Mouse (Mus musculus): ENCODE data around the gene Prkcz. TPM values are rescaled to one million over a fixed set of nuclear protein-coding genes. Genes with fewer than 3 reads are reported as not detected.

Prkcz gene
- polyA plus RNA-seq, 1 experiment from 2014 or later = 97.1 TPM

DNA sequence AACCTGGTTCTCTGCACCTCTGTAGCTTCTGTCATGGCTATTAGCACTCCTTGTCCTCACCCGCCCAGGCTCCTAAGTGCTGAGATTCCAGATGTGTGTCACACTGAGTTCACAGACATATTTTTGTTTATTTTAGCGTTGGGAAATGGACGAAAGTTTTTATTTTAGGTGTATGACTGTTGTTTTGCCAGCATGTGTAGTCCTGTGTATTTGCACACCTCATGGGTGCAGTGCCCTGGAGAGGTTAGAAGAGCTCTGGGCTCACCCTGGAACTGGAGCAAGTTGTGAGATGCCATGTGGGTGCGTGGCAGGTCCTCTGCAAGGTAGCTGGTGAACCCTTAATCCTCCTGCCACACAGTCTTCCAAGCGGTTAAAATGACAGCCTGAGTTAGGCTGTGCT is 1.3 kb upstream of the Prkcz start:
- Histone ChIP-seq H3K9me3 (replicated peaks; ENCODE audit: control insufficient read depth, low read length, poor library complexity, severe bottlenecking) (no peaks in the 10 kb centered on the region), H3K9ac (ENCODE audit: low read depth, low read length) (no peak overlapping the region), H3K36me3 (ENCODE audit: control insufficient read depth, insufficient read depth, low read length) (no peaks in the 10 kb centered on the region), H3K4me2 (ENCODE audit: low read length) (no peak overlapping the region), H3K4me3 (ENCODE audit: low read depth, low read length) (no peak overlapping the region), H3K4me1 (ENCODE audit: control insufficient read depth, insufficient read depth, low read length) (peaks cover 6% of the 10 kb centered on the region; the same call in 1 of the 2 replicates), H3K27me3 (ENCODE audit: control insufficient read depth, insufficient read depth, low read depth, low read length) (peaks cover 48% of the 10 kb centered on the region), H3K27ac (ENCODE audit: low read length) (no peak overlapping the region)
- 45% methylated on average over 5 of the region's 5 CpGs for WGBS
- no peak for ATAC-seq

DNA sequence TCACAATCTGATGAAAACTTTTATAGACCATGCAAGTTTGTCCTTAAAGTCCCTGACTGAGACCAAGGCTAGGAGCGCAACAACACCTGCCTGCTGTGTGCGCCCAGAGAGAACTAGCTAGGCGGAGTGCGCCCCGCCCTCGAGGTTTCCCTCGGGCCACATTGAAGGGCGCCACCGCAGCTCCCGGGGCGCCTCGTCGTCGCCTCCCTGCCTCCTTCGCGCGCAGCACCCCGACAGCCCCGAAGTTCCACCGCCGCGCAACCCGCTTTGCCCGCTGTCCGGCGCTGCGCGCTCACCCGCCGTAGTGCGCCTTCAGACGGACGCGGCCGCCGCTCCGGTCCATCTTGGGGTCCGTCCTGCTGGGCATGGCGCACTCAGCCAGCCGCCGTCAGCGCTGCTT is 305 bp downstream of the Prkcz start:
- ATAC-seq = no peak
- Histone ChIP-seq H3K27ac (ENCODE audit: low read length) (no peak overlapping the region), H3K27me3 (ENCODE audit: control insufficient read depth, insufficient read depth, low read depth, low read length) (peaks cover 48% of the 10 kb centered on the region), H3K4me1 (ENCODE audit: control insufficient read depth, insufficient read depth, low read length) (peaks cover 6% of the 10 kb centered on the region; the same call in 1 of the 2 replicates), H3K9ac (ENCODE audit: low read depth, low read length) (no peak overlapping the region), H3K9me3 (replicated peaks; ENCODE audit: control insufficient read depth, low read length, poor library complexity, severe bottlenecking) (no peaks in the 10 kb centered on the region), H3K4me3 (ENCODE audit: low read depth, low read length) (peak overlapping the region; percentile 46), H3K4me2 (ENCODE audit: low read length) (peak overlapping the region; percentile 58), H3K36me3 (ENCODE audit: control insufficient read depth, insufficient read depth, low read length) (no peaks in the 10 kb centered on the region)
- under 1% methylated on average over 42 of the region's 42 CpGs for WGBS

DNA sequence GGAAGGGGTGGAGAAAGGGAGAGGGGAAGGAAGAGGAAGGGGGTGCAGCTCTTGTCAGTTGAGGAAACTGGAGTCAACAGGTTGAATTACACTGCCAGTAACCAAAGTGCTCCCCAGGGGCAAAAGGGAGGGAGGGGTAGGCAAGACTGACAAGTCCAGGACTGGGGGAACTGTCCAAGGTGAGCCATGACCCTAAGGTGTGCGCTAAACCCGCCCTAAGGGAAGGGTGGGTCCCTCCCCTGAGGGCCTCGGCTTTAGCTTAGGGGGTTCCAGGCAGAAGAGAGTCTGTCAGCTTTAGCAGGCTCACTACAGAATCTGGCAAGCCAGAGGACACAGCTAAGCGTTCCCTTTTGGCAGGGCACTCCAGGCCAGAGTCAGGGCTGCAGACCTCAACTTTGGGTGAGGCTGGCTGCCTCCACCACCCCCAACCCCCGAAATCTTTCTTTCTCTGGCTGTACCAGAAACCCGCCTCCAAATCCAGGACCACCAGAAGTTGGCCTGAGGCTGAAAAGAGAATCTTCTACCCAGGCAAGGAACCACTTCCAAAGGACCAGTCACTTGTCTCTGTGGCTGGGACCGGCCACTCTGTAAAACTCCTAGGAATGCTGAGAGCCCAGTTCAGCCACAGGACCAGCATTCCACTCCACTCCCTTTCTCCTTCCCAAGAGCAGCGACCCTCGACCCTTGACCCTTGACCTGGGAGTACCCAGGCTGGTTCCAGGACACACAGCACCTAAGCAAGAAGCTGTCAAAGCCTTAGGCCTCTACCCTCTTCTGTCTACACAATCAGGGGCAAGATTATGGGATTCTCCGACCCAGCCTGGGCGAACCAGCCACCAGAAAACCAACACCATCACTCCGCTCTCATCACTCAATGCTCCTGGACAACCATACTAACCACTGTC is 1.3 kb downstream of the Prkcz start:
- Histone ChIP-seq H3K4me2 (ENCODE audit: low read length) (no peak overlapping the region), H3K27ac (ENCODE audit: low read length) (no peak overlapping the region), H3K4me1 (ENCODE audit: control insufficient read depth, insufficient read depth, low read length) (peaks cover 6% of the 10 kb centered on the region; the same call in 1 of the 2 replicates), H3K27me3 (ENCODE audit: control insufficient read depth, insufficient read depth, low read depth, low read length) (peaks cover 48% of the 10 kb centered on the region), H3K36me3 (ENCODE audit: control insufficient read depth, insufficient read depth, low read length) (no peaks in the 10 kb centered on the region), H3K4me3 (ENCODE audit: low read depth, low read length) (no peak overlapping the region), H3K9me3 (replicated peaks; ENCODE audit: control insufficient read depth, low read length, poor library complexity, severe bottlenecking) (no peaks in the 10 kb centered on the region), H3K9ac (ENCODE audit: low read depth, low read length) (no peak overlapping the region)
- ATAC-seq = no peak
- WGBS = 40% methylated on average over 12 of the region's 12 CpGs

DNA sequence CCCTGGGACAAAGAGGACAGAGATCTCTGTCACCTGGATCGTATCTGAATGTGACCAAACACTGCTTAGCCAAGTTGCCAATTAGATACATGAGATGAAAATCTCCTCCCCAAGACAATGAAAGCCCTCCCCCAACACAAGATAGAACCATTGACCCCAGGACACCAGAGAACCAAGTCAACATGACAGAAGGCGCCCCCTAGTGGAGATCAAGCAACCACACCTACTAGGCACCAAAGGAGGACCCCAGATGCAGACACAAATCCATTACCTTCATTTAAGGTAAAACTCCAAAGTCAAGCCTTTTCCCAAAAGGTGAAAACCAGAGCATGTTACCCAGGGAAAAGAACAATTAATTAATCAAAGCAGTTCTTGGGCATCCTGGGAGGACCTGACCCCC is 3.6 kb downstream of the Prkcz start:
- Histone ChIP-seq H3K9ac (ENCODE audit: low read depth, low read length) (no peak overlapping the region), H3K27me3 (ENCODE audit: control insufficient read depth, insufficient read depth, low read depth, low read length) (peaks cover 41% of the 10 kb centered on the region), H3K4me1 (ENCODE audit: control insufficient read depth, insufficient read depth, low read length) (peaks cover 6% of the 10 kb centered on the region; the same call in 1 of the 2 replicates), H3K27ac (ENCODE audit: low read length) (no peak overlapping the region), H3K9me3 (replicated peaks; ENCODE audit: control insufficient read depth, low read length, poor library complexity, severe bottlenecking) (no peaks in the 10 kb centered on the region), H3K4me3 (ENCODE audit: low read depth, low read length) (no peak overlapping the region), H3K36me3 (ENCODE audit: control insufficient read depth, insufficient read depth, low read length) (no peaks in the 10 kb centered on the region), H3K4me2 (ENCODE audit: low read length) (no peak overlapping the region)
- 52% methylated on average over 2 of the region's 2 CpGs for WGBS
- ATAC-seq = no peak

DNA sequence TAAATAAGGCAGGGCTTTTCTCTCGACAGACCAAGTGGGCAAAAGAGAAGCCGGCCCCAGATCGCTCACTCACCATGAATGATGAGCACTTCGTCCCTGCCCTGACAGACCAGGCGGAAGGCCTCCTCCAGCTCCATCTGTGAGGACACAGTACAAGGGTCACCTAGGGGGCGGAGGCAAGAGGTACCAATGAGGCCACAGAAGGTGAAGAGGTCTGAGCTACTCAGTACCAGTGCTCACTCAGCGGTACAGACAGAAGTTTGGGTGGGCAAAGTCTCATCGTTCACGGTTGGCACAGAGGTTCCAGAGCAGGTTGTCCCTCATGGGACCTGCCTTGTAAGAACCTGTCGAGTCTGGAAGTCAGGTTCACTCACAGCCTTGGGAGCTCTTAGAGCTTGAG is 4.8 kb downstream of the Prkcz start:
- Histone ChIP-seq H3K4me1 (ENCODE audit: control insufficient read depth, insufficient read depth, low read length) (peaks cover 2% of the 10 kb centered on the region; the same call in 1 of the 2 replicates), H3K27ac (ENCODE audit: low read length) (no peak overlapping the region), H3K9me3 (replicated peaks; ENCODE audit: control insufficient read depth, low read length, poor library complexity, severe bottlenecking) (no peaks in the 10 kb centered on the region), H3K4me2 (ENCODE audit: low read length) (no peak overlapping the region), H3K9ac (ENCODE audit: low read depth, low read length) (no peak overlapping the region), H3K36me3 (ENCODE audit: control insufficient read depth, insufficient read depth, low read length) (no peaks in the 10 kb centered on the region), H3K4me3 (ENCODE audit: low read depth, low read length) (no peak overlapping the region), H3K27me3 (ENCODE audit: control insufficient read depth, insufficient read depth, low read depth, low read length) (peaks cover 29% of the 10 kb centered on the region)
- WGBS = 91% methylated on average over 10 of the region's 10 CpGs
- no peak for ATAC-seq

DNA sequence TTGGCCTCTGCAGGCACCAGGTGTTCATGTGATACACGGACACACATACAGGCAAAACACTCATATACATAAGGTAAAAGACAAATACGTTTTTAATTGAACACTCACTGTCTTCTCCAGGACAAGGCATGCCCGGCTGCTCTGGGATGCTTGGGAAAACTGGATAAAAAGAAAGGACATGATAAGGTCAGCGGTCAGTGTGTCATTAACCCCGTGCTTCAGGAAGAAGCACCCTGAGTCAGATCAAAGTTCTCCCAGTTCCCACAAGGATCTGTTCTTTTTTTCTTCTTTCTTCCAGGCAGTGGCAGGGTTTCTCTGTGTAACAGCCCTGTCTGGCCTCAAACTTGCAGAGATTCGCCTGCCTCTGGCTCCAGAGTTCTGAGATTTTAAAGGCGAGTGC is 6.6 kb downstream of the Prkcz start:
- Histone ChIP-seq H3K4me1 (ENCODE audit: control insufficient read depth, insufficient read depth, low read length) (no peaks in the 10 kb centered on the region), H3K9me3 (replicated peaks; ENCODE audit: control insufficient read depth, low read length, poor library complexity, severe bottlenecking) (no peaks in the 10 kb centered on the region), H3K27ac (ENCODE audit: low read length) (no peak overlapping the region), H3K4me2 (ENCODE audit: low read length) (no peak overlapping the region), H3K4me3 (ENCODE audit: low read depth, low read length) (no peak overlapping the region), H3K27me3 (ENCODE audit: control insufficient read depth, insufficient read depth, low read depth, low read length) (peaks cover 12% of the 10 kb centered on the region), H3K9ac (ENCODE audit: low read depth, low read length) (no peak overlapping the region), H3K36me3 (ENCODE audit: control insufficient read depth, insufficient read depth, low read length) (no peaks in the 10 kb centered on the region)
- WGBS = 82% methylated on average over 7 of the region's 7 CpGs
- no peak for ATAC-seq

DNA sequence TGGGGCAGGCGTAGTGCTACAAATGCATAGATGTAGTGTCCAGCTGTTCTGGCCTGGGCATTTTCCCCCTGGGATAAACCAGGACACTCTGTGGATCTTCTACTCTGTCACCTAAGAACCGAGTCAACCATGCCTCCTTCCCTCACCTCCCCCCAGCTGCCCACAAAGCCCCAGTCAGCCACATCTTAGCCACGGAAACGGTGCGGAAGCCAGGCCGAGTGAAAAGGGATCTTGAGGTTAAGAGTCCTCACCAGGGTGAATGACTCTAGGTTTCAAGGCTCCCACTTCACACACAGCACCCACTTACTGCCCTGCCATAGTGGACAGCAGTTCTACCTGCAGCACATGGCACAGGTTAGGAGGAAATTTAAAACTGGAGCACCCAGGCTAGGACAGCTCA is 7.1 kb downstream of the Prkcz start:
- Histone ChIP-seq H3K27me3 (ENCODE audit: control insufficient read depth, insufficient read depth, low read depth, low read length) (peaks cover 7% of the 10 kb centered on the region), H3K4me3 (ENCODE audit: low read depth, low read length) (no peak overlapping the region), H3K4me1 (ENCODE audit: control insufficient read depth, insufficient read depth, low read length) (no peaks in the 10 kb centered on the region), H3K27ac (ENCODE audit: low read length) (no peak overlapping the region), H3K9ac (ENCODE audit: low read depth, low read length) (no peak overlapping the region), H3K36me3 (ENCODE audit: control insufficient read depth, insufficient read depth, low read length) (no peaks in the 10 kb centered on the region), H3K9me3 (replicated peaks; ENCODE audit: control insufficient read depth, low read length, poor library complexity, severe bottlenecking) (no peaks in the 10 kb centered on the region), H3K4me2 (ENCODE audit: low read length) (no peak overlapping the region)
- WGBS = 82% methylated on average over 6 of the region's 6 CpGs
- ATAC-seq = no peak

DNA sequence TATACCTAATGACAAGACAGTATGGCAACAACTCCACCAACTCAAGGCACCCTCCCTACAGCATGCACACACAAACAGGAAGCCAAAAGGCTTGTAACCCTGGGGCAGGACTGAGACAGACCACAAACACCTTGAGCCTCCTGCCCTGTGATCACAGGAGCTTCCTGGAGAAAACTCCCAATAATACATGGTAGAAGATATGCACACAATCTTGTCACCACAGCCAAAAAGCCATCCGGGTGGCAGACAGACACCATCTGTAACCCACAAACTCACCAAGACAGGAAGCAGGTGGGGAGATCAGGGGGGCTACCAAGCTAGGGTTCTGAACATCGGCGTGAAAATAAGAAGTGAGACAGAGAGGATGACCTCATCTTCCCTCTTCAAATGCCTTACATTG is 8.6 kb downstream of the Prkcz start:
- no peaks in the 10 kb centered on the region for H3K36me3 ChIP-seq (ENCODE audit: control insufficient read depth, insufficient read depth, low read length)
- no peak overlapping the region for H3K27ac ChIP-seq (ENCODE audit: low read length)
- WGBS = 88% methylated on average over 3 of the region's 3 CpGs
- no peaks in the 10 kb centered on the region for H3K4me1 ChIP-seq (ENCODE audit: control insufficient read depth, insufficient read depth, low read length)
- no peaks in the 10 kb centered on the region for H3K9me3 ChIP-seq (replicated peaks; ENCODE audit: control insufficient read depth, low read length, poor library complexity, severe bottlenecking)
- no peak for ATAC-seq
- no peak overlapping the region for H3K4me2 ChIP-seq (ENCODE audit: low read length)
- no peaks in the 10 kb centered on the region for H3K27me3 ChIP-seq (ENCODE audit: control insufficient read depth, insufficient read depth, low read depth, low read length)
- no peak overlapping the region for H3K4me3 ChIP-seq (ENCODE audit: low read depth, low read length)
- no peak overlapping the region for H3K9ac ChIP-seq (ENCODE audit: low read depth, low read length)

DNA sequence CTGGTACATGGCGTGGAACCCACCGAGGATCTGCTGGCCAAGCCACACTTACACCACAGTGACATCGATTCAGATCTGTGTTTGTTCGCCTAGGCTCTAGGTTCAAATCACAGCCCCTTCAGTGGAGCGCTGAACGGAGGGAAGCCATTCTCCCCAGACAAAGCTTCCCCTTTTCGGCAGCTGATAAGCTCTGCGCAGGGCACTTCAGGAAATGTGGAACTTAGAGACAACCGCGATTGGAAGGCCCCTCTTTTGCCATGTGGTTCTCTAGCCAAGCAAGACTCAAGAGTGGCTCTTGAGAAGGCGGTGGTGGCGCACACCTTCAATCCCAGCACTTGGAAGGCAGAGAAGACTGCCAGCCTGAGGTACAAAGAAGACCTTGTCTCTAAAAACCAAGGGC is 14.8 kb downstream of the Prkcz start:
- no peaks in the 10 kb centered on the region for H3K9me3 ChIP-seq (replicated peaks; ENCODE audit: control insufficient read depth, low read length, poor library complexity, severe bottlenecking)
- peak overlapping the region; percentile 93 for H3K27ac ChIP-seq (ENCODE audit: low read length)
- H3K4me1 ChIP-seq (ENCODE audit: control insufficient read depth, insufficient read depth, low read length) = peaks cover 23% of the 10 kb centered on the region
- peak overlapping the region; percentile 95; the same call in 1 of the 2 replicates for H3K4me2 ChIP-seq (ENCODE audit: low read length)
- no peaks in the 10 kb centered on the region for H3K36me3 ChIP-seq (ENCODE audit: control insufficient read depth, insufficient read depth, low read length)
- H3K4me3 ChIP-seq (ENCODE audit: low read depth, low read length) = no peak overlapping the region
- no peak for ATAC-seq
- WGBS = 90% methylated on average over 12 of the region's 12 CpGs
- peak overlapping the region; percentile 84; the same call in 1 of the 2 replicates for H3K9ac ChIP-seq (ENCODE audit: low read depth, low read length)
- no peaks in the 10 kb centered on the region for H3K27me3 ChIP-seq (ENCODE audit: control insufficient read depth, insufficient read depth, low read depth, low read length)
